Mouse (Mus musculus): Measurements from ENCODE around the gene Ufsp2. TPM values are rescaled to one million over a fixed set of nuclear protein-coding genes. Genes with fewer than 3 reads are reported as not detected.

Gene Ufsp2
- total and polyA plus RNA-seq, 3 experiments = 45.0 to 58.9 TPM; not detected in 1

GRCm38 (mm10) chr8:45973988-45974505, 1.3 kb upstream of the Ufsp2 start:
- peak overlapping the region; percentile 49 to 84 for H3K4me3 ChIP-seq (ENCODE audit: control insufficient read depth in 1 of 2, insufficient read depth in 1 of 2, low read depth in 2 of 2, low read length in 2 of 2)
- peaks cover 5 to 8% of the 10 kb centered on the region in 2 experiments; a peak in 3 of 4 replicates for H3K36me3 ChIP-seq (ENCODE audit: control insufficient read depth in 1 of 2, insufficient read depth in 2 of 2, low read length in 2 of 2)

GRCm38 (mm10) chr8:45975837-45976468, 625 bp downstream of the Ufsp2 start:
- TF ChIP-seq GABPA (IDR thresholded peaks at IDR 0.05; ENCODE audit: low read depth, low read length) (no peak), EP300 (IDR thresholded peaks at IDR 0.05; ENCODE audit: low read depth in 1 of 2, low read length in 2 of 2) (peak in 1 of 2 experiments; percentile 30; a peak in 1 of 4 replicates), SIN3A (IDR thresholded peaks at IDR 0.05; ENCODE audit: low read length) (no peak), UBTF (IDR thresholded peaks at IDR 0.05; ENCODE audit: borderline replicate concordance, insufficient read depth, low read depth, low read length) (no peak), TAL1 (IDR thresholded peaks at IDR 0.05; ENCODE audit: low read length) (peak; percentile 52), MXI1 (IDR thresholded peaks at IDR 0.05; ENCODE audit: low read depth, low read length) (peak; percentile 17), TCF12 (IDR thresholded peaks at IDR 0.05; ENCODE audit: low read depth, low read length) (peak; percentile 30; the same call in 1 of the 2 replicates), ZNF384 (IDR thresholded peaks at IDR 0.05; ENCODE audit: low read depth, low read length) (no peak), ETS1 (IDR thresholded peaks at IDR 0.05; ENCODE audit: low read depth, low read length) (peak; percentile 89), GATA1 (IDR thresholded peaks at IDR 0.05; ENCODE audit: low read depth, low read length) (peak; percentile 70), JUND (IDR thresholded peaks at IDR 0.05; ENCODE audit: low read depth, low read length) (no peak), SMC3 (IDR thresholded peaks at IDR 0.05; ENCODE audit: low read depth, low read length) (no peak)
- peaks cover 8 to 14% of the 10 kb centered on the region in 2 experiments for H3K36me3 ChIP-seq (ENCODE audit: control insufficient read depth in 1 of 2, insufficient read depth in 2 of 2, low read length in 2 of 2)
- DNase-seq (ENCODE audit: low read depth, low spot score) = peak; percentile 92
- H3K9ac ChIP-seq (ENCODE audit: control insufficient read depth, low read depth, low read length, poor library complexity, severe bottlenecking) = peak overlapping the region; percentile 81
- H3K4me3 ChIP-seq (ENCODE audit: control insufficient read depth in 1 of 2, insufficient read depth in 1 of 2, low read depth in 2 of 2, low read length in 2 of 2) = peak overlapping the region; percentile 67 to 84
- H3K9me3 ChIP-seq (replicated peaks; ENCODE audit: insufficient read depth, low read length) = no peaks in the 10 kb centered on the region
- peaks cover 9% of the 10 kb centered on the region for H3K79me2 ChIP-seq (ENCODE audit: control insufficient read depth, insufficient read depth, low read length, poor library complexity)
- H3K27ac ChIP-seq (ENCODE audit: control insufficient read depth, low read depth, low read length) = peak overlapping the region; percentile 92
- peaks cover 0 to 4% of the 10 kb centered on the region in 2 experiments; a peak in 1 of 4 replicates for H3K4me1 ChIP-seq (ENCODE audit: control insufficient read depth in 1 of 2, insufficient read depth in 2 of 2, low read length in 2 of 2)
- no peaks in the 10 kb centered on the region for H3K27me3 ChIP-seq (ENCODE audit: control insufficient read depth in 1 of 2, insufficient read depth in 2 of 2, low read length in 2 of 2)

More at GRCm38 (mm10) chr8:45973988-45974505, 1.3 kb upstream of the Ufsp2 start:
- Histone ChIP-seq H3K27me3 (ENCODE audit: control insufficient read depth in 1 of 2, insufficient read depth in 2 of 2, low read length in 2 of 2) (no peaks in the 10 kb centered on the region), H3K79me2 (ENCODE audit: control insufficient read depth, insufficient read depth, low read length, poor library complexity) (peaks cover 9% of the 10 kb centered on the region), H3K9me3 (replicated peaks; ENCODE audit: insufficient read depth, low read length) (no peaks in the 10 kb centered on the region), H3K27ac (ENCODE audit: control insufficient read depth, low read depth, low read length) (peak overlapping the region; percentile 81), H3K4me1 (ENCODE audit: control insufficient read depth in 1 of 2, insufficient read depth in 2 of 2, low read length in 2 of 2) (peaks cover 0 to 4% of the 10 kb centered on the region in 2 experiments; a peak in 1 of 4 replicates), H3K9ac (ENCODE audit: control insufficient read depth, low read depth, low read length, poor library complexity, severe bottlenecking) (peak overlapping the region; percentile 82)
- TF ChIP-seq KAT2A (conservative IDR thresholded peaks at IDR 0.05; ENCODE audit: low read depth, low read length) (no peak), MEF2A (IDR thresholded peaks at IDR 0.05; ENCODE audit: extremely low read depth, insufficient replicate concordance, low read depth, low read length, poor library complexity, severe bottlenecking) (no peak), JUND (IDR thresholded peaks at IDR 0.05; ENCODE audit: low read depth, low read length) (peak; percentile 99), SIN3A (IDR thresholded peaks at IDR 0.05; ENCODE audit: low read length) (peak; percentile 29; the same call in 1 of the 2 replicates), MXI1 (IDR thresholded peaks at IDR 0.05; ENCODE audit: low read depth, low read length) (peak; percentile 42; the same call in 1 of the 2 replicates), CTCF (IDR thresholded peaks at IDR 0.05 in 2 of 3, conservative IDR thresholded peaks at IDR 0.05 in 1 of 3; ENCODE audit: control insufficient read depth in 1 of 3, insufficient read depth in 1 of 3, low read depth in 2 of 3, low read length in 3 of 3, poor library complexity in 1 of 3, severe bottlenecking in 1 of 3) (peak in 1 of 3 experiments; percentile 31; a peak in 1 of 6 replicates), HCFC1 (IDR thresholded peaks at IDR 0.05; ENCODE audit: low read depth, low read length) (peak; percentile 47), ZMIZ1 (IDR thresholded peaks at IDR 0.05; ENCODE audit: low read depth, low read length) (no peak), ETS1 (IDR thresholded peaks at IDR 0.05; ENCODE audit: low read depth, low read length) (peak; percentile 40; the same call in 1 of the 2 replicates), TCF12 (IDR thresholded peaks at IDR 0.05; ENCODE audit: low read depth, low read length) (0 out of 2 replicates have a peak, but pooled peaks have one; percentile 20)
- peak; percentile 82 for DNase-seq (ENCODE audit: low read depth, low spot score)
